Mouse (Mus musculus) spleen, embryonic (tissue): Measurements from ENCODE around the gene Uvrag.

Experiments
- CTCF ChIA-PET: fragments of 350-600 bp; sonication (Branson Sonifier 250); formaldehyde crosslinking; loops from one replicate; lab custom pipeline; 2022; lab: Charles Lee

Uvrag gene

GRCm38 (mm10) chr7:99140984-99141918 is at the start of gene Uvrag:
Uvrag (minus strand) TSS chr7:99141141.
- CTCF ChIA-PET, result interaction anchor here (0.6 to 1.0 kb wide), 4 partner anchors 8 to 481 kb away, joined by 4 to 8 read pairs (median 6); no protein-coding TSS in a partner anchor

- CTCF ChIA-PET, result no interaction called here
Measured at GRCm38 (mm10) chr7:99189885-99190284, 48.9 kb upstream of the Uvrag start.

GRCm38 (mm10) chr7:99188630-99189029 is 47.7 kb upstream of the Uvrag start:
- CTCF ChIA-PET, result no interaction called here

GRCm38 (mm10) chr7:99187451-99187850 is 46.5 kb upstream of the Uvrag start:
- CTCF ChIA-PET, result interaction anchor here (0.6 kb wide), 1 partner anchor 15 kb away, joined by 4 read pairs; no protein-coding TSS in a partner anchor

GRCm38 (mm10) chr7:99185405-99185804 is 44.5 kb upstream of the Uvrag start:
- CTCF ChIA-PET, result no interaction called here

- CTCF ChIA-PET, result no interaction called here
Measured at GRCm38 (mm10) chr7:99183751-99184150, 42.8 kb upstream of the Uvrag start.

- CTCF ChIA-PET, result interaction anchor here (0.6 kb wide), 1 partner anchor 359 kb away, joined by 11 read pairs; no protein-coding TSS in a partner anchor
Measured at GRCm38 (mm10) chr7:99182432-99183172, 41.7 kb upstream of the Uvrag start, which contains the start of gene Dgat2. Dgat2 (minus strand) TSS chr7:99182719.

GRCm38 (mm10) chr7:99181619-99182431 is 40.9 kb upstream of the Uvrag start:
- CTCF ChIA-PET, result interaction anchor here (0.6 kb wide), 1 partner anchor 360 kb away, joined by 11 read pairs; no protein-coding TSS in a partner anchor

- CTCF ChIA-PET, result no interaction called here
Measured at GRCm38 (mm10) chr7:99180162-99180561, 39.2 kb upstream of the Uvrag start.

- CTCF ChIA-PET, result no interaction called here
Measured at GRCm38 (mm10) chr7:99179271-99179670, 38.3 kb upstream of the Uvrag start.

- CTCF ChIA-PET, result no interaction called here
Measured at GRCm38 (mm10) chr7:99177386-99177785, 36.4 kb upstream of the Uvrag start.

- CTCF ChIA-PET, result no interaction called here
Measured at GRCm38 (mm10) chr7:99175666-99176065, 34.7 kb upstream of the Uvrag start.

GRCm38 (mm10) chr7:99175118-99175517 is 34.2 kb upstream of the Uvrag start:
- CTCF ChIA-PET, result interaction anchor here (0.6 kb wide), 1 partner anchor 23 kb away, joined by 4 read pairs; no protein-coding TSS in a partner anchor

GRCm38 (mm10) chr7:99174006-99174405 is 33.1 kb upstream of the Uvrag start:
- CTCF ChIA-PET, result interaction anchor here (0.7 kb wide), 1 partner anchor 19 kb away, joined by 7 read pairs; no protein-coding TSS in a partner anchor

- CTCF ChIA-PET, result no interaction called here
Measured at GRCm38 (mm10) chr7:99172898-99173297, 32.0 kb upstream of the Uvrag start.

GRCm38 (mm10) chr7:99171730-99172463 is 31.0 kb upstream of the Uvrag start:
- CTCF ChIA-PET, result no interaction called here

- CTCF ChIA-PET, result no interaction called here
Measured at GRCm38 (mm10) chr7:99170519-99170918, 29.6 kb upstream of the Uvrag start.

GRCm38 (mm10) chr7:99169717-99170403 is 28.9 kb upstream of the Uvrag start:
- CTCF ChIA-PET, result no interaction called here

- CTCF ChIA-PET, result no interaction called here
Measured at GRCm38 (mm10) chr7:99168756-99169155, 27.8 kb upstream of the Uvrag start.

GRCm38 (mm10) chr7:99167939-99168338 is 27.0 kb upstream of the Uvrag start:
- CTCF ChIA-PET, result no interaction called here
